Mouse (Mus musculus) liver, postnatal 0 days (tissue): ENCODE measurements around the gene Rdh5.

Source experiments
- CTCF ChIP-seq: sonication (generic); IDR thresholded peaks from 2 replicates; pipeline ENCODE4 v1.5.1; 2016; ENCODE audit warnings: antibody characterized with exemption, low read depth
- EP300 ChIP-seq: IDR thresholded peaks from 2 replicates; pipeline ENCODE4 v1.6.1; 2016; ENCODE audit warnings: antibody characterized with exemption, low read depth, mild to moderate bottlenecking

GRCm38 (mm10) chr10:128915550-128915949, 7.1 kb downstream of the Rdh5 start:
- peak; percentile 36 for TF ChIP-seq CTCF
- TF ChIP-seq EP300 = no peak
